ENCODE assay signal across 14 mouse cellular contexts in the genomic region with DNA sequence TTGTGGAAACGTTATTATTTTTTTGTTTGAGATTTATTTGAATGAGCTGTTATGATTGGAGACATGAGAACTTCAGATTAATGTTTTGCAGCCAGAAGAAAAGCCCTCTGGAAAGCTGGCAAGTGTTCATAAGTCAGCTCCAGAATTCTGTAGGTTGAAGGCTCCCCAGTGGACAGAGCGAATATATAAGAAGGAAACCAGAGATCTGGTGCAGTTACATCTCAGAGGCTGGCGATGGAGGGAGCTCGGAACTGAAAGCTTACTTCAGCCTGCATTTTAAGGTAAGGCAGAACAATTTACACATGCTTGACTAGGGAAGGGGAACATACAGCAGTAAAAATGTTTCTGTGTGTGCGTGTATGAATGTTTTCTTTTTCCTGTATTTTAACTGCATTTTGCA. TPM values are rescaled to one million over a fixed set of nuclear protein-coding genes. Genes with fewer than 3 reads are reported as not detected.
A peak's percentile ranks its signal among the peaks of the same experiment; 100 is the strongest.
DNase-seq lines count a peak whose midpoint lies in the region; ATAC-seq and TF ChIP-seq lines count a peak whose summit lies in the region.
"Had no signal": no experiment of that assay in that cellular context is flagged by ENCODE, and none has a peak within 500 bp of the region (broad histone marks: within the 10 kb centered on the region; RNA-seq: fewer than 3 reads in every experiment).

TSS of gene Agtr2 (plus strand) at position 131 of the 400 bp plus-strand sequence.

- ATAC-seq in kidney, embryonic 14.5 days (ENCODE audit: low FRiP score, low TSS enrichment) = no peak
- peak; percentile 80; the same call in 1 of the 2 replicates for ATAC-seq in limb, embryonic 14.5 days (ENCODE audit: low FRiP score, low read depth)
- ATAC-seq in liver, embryonic 12.5 days = no peak
- ATAC-seq: forebrain, embryonic 16.5 days had no signal

- peak; percentile 74; the same call in 1 of the 2 replicates for TF ChIP-seq POLR2A in limb, embryonic 14.5 days (IDR thresholded peaks at IDR 0.05; ENCODE audit: borderline replicate concordance, extremely low read depth, insufficient read depth, insufficient read length)

- no peaks in the 10 kb centered on the region for H3K36me3 ChIP-seq in kidney, embryonic 14.5 days (ENCODE audit: control insufficient read depth, insufficient read depth, low read length)
- H3K36me3 ChIP-seq in limb, embryonic 14.5 days (ENCODE audit: control insufficient read depth, insufficient read depth, low read length) = no peaks in the 10 kb centered on the region
- H3K36me3 ChIP-seq in liver, embryonic 12.5 days = no peaks in the 10 kb centered on the region
- H3K36me3 ChIP-seq: heart, embryonic 10.5 days; hindbrain, embryonic 12.5 days had no signal

- DNase-seq in kidney, adult 8-10 months = no peak
- no peak for DNase-seq in adrenal gland, adult 8-10 months
- DNase-seq in adrenal gland, postnatal 36 days = no peak
- peak; percentile 76 for DNase-seq in limb, embryonic 14.5 days (ENCODE audit: low spot score)
- DNase-seq in cerebellum, postnatal 36 days = no peak
- DNase-seq: retina, postnatal 1 day; thymus, postnatal 25 days had no signal

- H3K4me2 ChIP-seq in kidney, embryonic 14.5 days (replicated peaks; ENCODE audit: low read depth, low read length) = no peak within 1 kb of the TSS
- H3K4me2 ChIP-seq in limb, embryonic 14.5 days (replicated peaks; ENCODE audit: low read depth, low read length, severe bottlenecking) = peak within 1 kb of the TSS; percentile 29
- H3K4me2 ChIP-seq in liver, embryonic 12.5 days = no peak within 1 kb of the TSS
- H3K4me2 ChIP-seq: hindbrain, embryonic 12.5 days; liver, embryonic 11.5 days had no signal

- no peaks in the 10 kb centered on the region for H3K27me3 ChIP-seq in kidney, embryonic 14.5 days (ENCODE audit: control insufficient read depth, insufficient read depth, low read length)
- H3K27me3 ChIP-seq in limb, embryonic 14.5 days (ENCODE audit: control insufficient read depth, insufficient read depth, low read length) = no peaks in the 10 kb centered on the region
- H3K27me3 ChIP-seq in liver, embryonic 12.5 days (replicated peaks) = no peaks in the 10 kb centered on the region
- H3K27me3 ChIP-seq: hindbrain, embryonic 12.5 days had no signal

- peak within 1 kb of the TSS; percentile 26; the same call in 1 of the 2 replicates for H3K4me3 ChIP-seq in kidney, embryonic 14.5 days (ENCODE audit: low read length)
- peak within 1 kb of the TSS; percentile 30 for H3K4me3 ChIP-seq in limb, embryonic 14.5 days (replicated peaks; ENCODE audit: low read length)
- no peak within 1 kb of the TSS for H3K4me3 ChIP-seq in liver, embryonic 12.5 days
- H3K4me3 ChIP-seq: heart, embryonic 10.5 days; hindbrain, embryonic 12.5 days had no signal

- H3K9ac ChIP-seq in kidney, embryonic 14.5 days (ENCODE audit: low read depth, low read length) = no peak within 1 kb of the TSS
- peak within 1 kb of the TSS; percentile 22; the same call in 1 of the 2 replicates for H3K9ac ChIP-seq in limb, embryonic 14.5 days (ENCODE audit: low read depth, low read length, severe bottlenecking)
- no peak within 1 kb of the TSS for H3K9ac ChIP-seq in liver, embryonic 12.5 days
- H3K9ac ChIP-seq: hindbrain, embryonic 12.5 days had no signal

- H3K27ac ChIP-seq in kidney, embryonic 14.5 days (ENCODE audit: low read depth, low read length) = no peak within 1 kb of the TSS
- H3K27ac ChIP-seq in limb, embryonic 14.5 days (replicated peaks; ENCODE audit: low read depth, low read length) = peak within 1 kb of the TSS; percentile 48
- no peak within 1 kb of the TSS for H3K27ac ChIP-seq in liver, embryonic 12.5 days
- H3K27ac ChIP-seq: heart, embryonic 10.5 days; hindbrain, embryonic 12.5 days had no signal

- 52% methylated on average over 5 of the region's 5 CpGs for WGBS in kidney, embryonic 14.5 days
- WGBS in limb, embryonic 14.5 days = 46% methylated on average over 5 of the region's 5 CpGs
- WGBS in liver, embryonic 12.5 days (ENCODE audit: insufficient replicate concordance) = 59% methylated on average over 5 of the region's 5 CpGs

- no peaks in the 10 kb centered on the region for H3K9me3 ChIP-seq in kidney, embryonic 14.5 days (ENCODE audit: control insufficient read depth, low read length)
- H3K9me3 ChIP-seq in limb, embryonic 14.5 days (ENCODE audit: control insufficient read depth, low read length) = no peaks in the 10 kb centered on the region
- no peaks in the 10 kb centered on the region for H3K9me3 ChIP-seq in liver, embryonic 12.5 days (replicated peaks)
- H3K9me3 ChIP-seq: heart, embryonic 10.5 days; hindbrain, embryonic 12.5 days had no signal

- H3K4me1 ChIP-seq in kidney, embryonic 14.5 days (ENCODE audit: control insufficient read depth, insufficient read depth, low read length) = no peaks in the 10 kb centered on the region
- H3K4me1 ChIP-seq in limb, embryonic 14.5 days (ENCODE audit: control insufficient read depth, insufficient read depth, low read length) = no peaks in the 10 kb centered on the region
- H3K4me1 ChIP-seq in liver, embryonic 12.5 days = no peaks in the 10 kb centered on the region
- H3K4me1 ChIP-seq: heart, embryonic 10.5 days; hindbrain, embryonic 12.5 days had no signal

RNA-seq across cellular contexts. Expression of gene Agtr2, which starts in this region (rescaled TPM):
- 39.5 and 42.5 TPM in 2 replicates for polyA plus RNA-seq in kidney, embryonic 14.5 days (2014; fragmentation: Nextera tagmentation; extraction: Ambion mirVana)
- 10 to 100 TPM; 18.5 to 94.7 (median 41.8) TPM for total RNA-seq in adrenal gland, adult 8-10 months (2022)
- total RNA-seq in adrenal gland, postnatal 36 days (2021) = 10 to 100 TPM; 30.7 to 31.9 TPM
- 179 and 199 TPM in 2 replicates for polyA plus RNA-seq in limb, embryonic 14.5 days (2012; rRNA removed)
- 243 and 287 TPM in 2 replicates for polyA plus RNA-seq in limb, embryonic 14.5 days (2014; fragmentation: Nextera tagmentation; extraction: Ambion mirVana)
- polyA plus RNA-seq in liver, embryonic 12.5 days (2016; fragmentation: Nextera tagmentation; extraction: Ambion mirVana) = 0.11 and 0.35 TPM in 2 replicates
- total RNA-seq: megakaryocyte, adult 5-6 weeks had no signal

Comparison
In these comparisons a context has a peak if more than half of its experiments do, and no peak if none do; other contexts are left out.
1. RNA of gene Agtr2 (polyA plus RNA-seq): 179 to 287 TPM in limb, embryonic 14.5 days and 39.5 to 42.5 TPM in kidney, embryonic 14.5 days; 0.11 to 0.35 TPM in liver, embryonic 12.5 days; every median in the first group is over 10 times any median in the second.